Mouse (Mus musculus) heart, adult 2 months (tissue): ENCODE data around the gene 9830107B12Rik. TPM values are rescaled to one million over a fixed set of nuclear protein-coding genes. Genes with fewer than 3 reads are reported as not detected.
A peak's percentile ranks its signal among the peaks of the same experiment; 100 is the strongest.

ENCODE experiments used
- DNase-seq, 2 experiments: peaks; one replicate each; pipeline ENCODE4 v3.0.0; 2021
- H3K27ac ChIP-seq: fragments of 200-600 bp; 2 replicates; pipeline ENCODE4 v1.8.1; 2022
- H3K27me3 ChIP-seq: fragments of 200-500 bp; 2 replicates; pipeline ENCODE4 v1.6.1; 2012; ENCODE audit warnings: mild to moderate bottlenecking, low read length, inconsistent platforms, mixed read lengths; ENCODE audit not compliant: control insufficient read depth, insufficient read depth
- H3K36me3 ChIP-seq: fragments of 200-500 bp; 2 replicates; pipeline ENCODE4 v1.6.1; 2012; ENCODE audit warnings: low read length, inconsistent platforms; ENCODE audit not compliant: control insufficient read depth, insufficient read depth
- H3K4me1 ChIP-seq: fragments of 200-500 bp; 2 replicates; pipeline ENCODE4 v1.6.1; 2011; ENCODE audit warnings: low read length; ENCODE audit not compliant: control insufficient read depth, insufficient read depth
- H3K4me3 ChIP-seq: fragments of 200-600 bp; 2 replicates; pipeline ENCODE4 v1.8.1; 2022
- H3K79me2 ChIP-seq: fragments of 200-500 bp; replicated peaks from 2 replicates; pipeline ENCODE4 v1.6.1; 2012; ENCODE audit warnings: mild to moderate bottlenecking, inconsistent platforms, low read length, moderate library complexity, mixed read lengths; ENCODE audit not compliant: control insufficient read depth, insufficient read depth
- H3K9ac ChIP-seq: fragments of 200-500 bp; 2 replicates; pipeline ENCODE4 v1.6.1; 2012; ENCODE audit warnings: low read depth, mild to moderate bottlenecking, control low read depth, inconsistent platforms, low read length, mixed read lengths
- CTCF ChIP-seq: fragments of 200-600 bp; IDR thresholded peaks from 2 replicates; pipeline ENCODE4 v1.8.1; 2022; ENCODE audit warnings: antibody characterized with exemption, mild to moderate bottlenecking, moderate library complexity
- EP300 ChIP-seq: fragments of 200-500 bp; IDR thresholded peaks from 2 replicates; pipeline ENCODE4 v1.6.1; 2011; ENCODE audit warnings: low read depth, low read length, control low read depth; ENCODE audit not compliant: insufficient read depth
- POLR2A ChIP-seq: fragments of 200-500 bp; IDR thresholded peaks from 2 replicates; pipeline ENCODE4 v1.6.1; 2011; ENCODE audit warnings: mild to moderate bottlenecking, low read depth, low read length, control low read depth; ENCODE audit not compliant: insufficient read depth
- WGBS: fragments of 180-500 bp; shearing (Covaris S2); methylation state at CpG from one replicate; pipeline ENCODE4 v1.1.7; 2018; 5-methylcytosine and 5-hydroxymethylcytosine counted together
- intact Hi-C: fragments of 180-260 bp; cut with DNase I; formaldehyde crosslinking; loops from one replicate; pipeline ENCODE4 v1.15.1; 2025
- polyA plus RNA-seq: library from polyadenylated mRNA; depleted of rRNA; stranded (reverse); fragments of >200 nt; gene quantifications from 2 replicates; pipeline ENCODE4 v1.2.3, GENCODE M21; 2012
- total RNA-seq, 2 experiments: library from RNA; stranded (reverse); gene quantifications; 2 replicates each; pipeline ENCODE4 v1.2.3; 2021

Gene 9830107B12Rik
- total and polyA plus RNA-seq, 3 experiments: 0.08 TPM; not detected in 2

DNA sequence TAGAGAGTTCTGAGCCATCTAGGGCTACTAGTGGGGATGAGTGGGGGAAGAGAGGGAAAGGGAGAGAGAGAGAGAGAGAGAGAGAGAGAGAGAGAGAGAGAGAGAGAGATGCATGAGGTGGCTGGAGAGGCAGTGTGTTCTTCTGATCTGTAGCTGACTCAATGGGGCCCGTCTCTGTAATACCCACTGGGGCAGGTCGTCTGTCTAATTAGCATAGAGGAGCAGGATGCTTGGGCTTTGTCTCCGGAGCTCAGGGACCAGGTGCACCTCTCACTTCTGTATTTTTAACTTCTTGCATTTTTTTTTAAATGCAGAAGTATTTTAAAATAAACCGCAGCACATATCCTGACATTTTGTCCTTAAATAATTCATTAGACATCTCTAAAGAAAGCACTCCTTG lies 38.7 kb downstream of the 9830107B12Rik start:
- whole genome bisulfite sequencing: 57% methylated on average over 4 of the region's 4 CpGs
- Histone ChIP-seq H3K79me2 (no peaks in the 10 kb centered on the region), H3K27me3 (no peaks in the 10 kb centered on the region), H3K9ac (no peak overlapping the region), H3K4me1 (no peaks in the 10 kb centered on the region), H3K27ac (no peak overlapping the region), H3K36me3 (no peaks in the 10 kb centered on the region), H3K4me3 (no peak overlapping the region)
- TF ChIP-seq EP300: no peak
- TF ChIP-seq POLR2A: no peak
- no peak for DNase-seq
- intact Hi-C loops: loop anchor here (10.0 kb wide), 1 partner anchor 227 kb away; no protein-coding TSS in a partner anchor

- WGBS: 15% methylated on average over 20 of the region's 21 CpGs
- DNase-seq: peak; percentile 84 to 85
- H3K79me2 ChIP-seq: no peaks in the 10 kb centered on the region
- TF ChIP-seq POLR2A (no peak), CTCF (peak; percentile 73), EP300 (peak; percentile 71)
- intact Hi-C loops: loop anchor here (1.0 to 10.0 kb wide), 3 partner anchors 227 to 308 kb away; no protein-coding TSS in a partner anchor
- no peak overlapping the region for H3K9ac ChIP-seq
- no peak overlapping the region for H3K4me3 ChIP-seq
- H3K4me1 ChIP-seq: 0 out of 2 replicates have a peak, but pooled peaks cover 2% of the 10 kb centered on the region
- no peak overlapping the region for H3K27ac ChIP-seq
- peaks cover 9% of the 10 kb centered on the region for H3K27me3 ChIP-seq
- H3K36me3 ChIP-seq: no peaks in the 10 kb centered on the region
Measured at GRCm38 (mm10) chr17:48100441-48101417, 45.3 kb downstream of the 9830107B12Rik start.

DNA sequence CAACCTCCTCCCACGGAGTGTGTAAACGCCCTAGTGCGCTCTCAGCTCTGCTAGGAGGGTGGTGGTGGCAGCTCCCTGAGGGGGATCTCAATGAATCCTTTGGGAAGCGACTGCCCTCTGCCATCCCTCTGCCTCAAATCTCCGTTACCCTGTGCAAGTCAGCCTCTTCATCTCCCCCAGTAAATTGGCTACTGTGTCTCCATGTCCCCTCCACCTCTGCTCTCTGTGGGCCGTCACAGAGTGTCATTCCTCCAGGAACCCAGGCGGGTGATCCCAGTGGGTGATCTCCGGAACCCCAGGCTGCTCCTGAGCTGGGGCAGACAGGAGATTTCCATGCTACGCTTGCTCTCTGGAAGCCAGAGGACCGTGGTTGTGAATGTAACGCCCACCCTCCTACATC lies 46.8 kb downstream of the 9830107B12Rik start:
- H3K27me3 ChIP-seq: peaks cover 9% of the 10 kb centered on the region
- H3K36me3 ChIP-seq: no peaks in the 10 kb centered on the region
- H3K4me3 ChIP-seq: no peak overlapping the region
- no peak for TF ChIP-seq POLR2A
- no peak for TF ChIP-seq CTCF
- TF ChIP-seq EP300: no peak
- H3K4me1 ChIP-seq: 0 out of 2 replicates have a peak, but pooled peaks cover 2% of the 10 kb centered on the region
- intact Hi-C loops: loop anchor here (10.0 kb wide), 1 partner anchor 195 kb away; no protein-coding TSS in a partner anchor
- WGBS: 21% methylated on average over 11 of the region's 11 CpGs
- no peak overlapping the region for H3K9ac ChIP-seq
- no peaks in the 10 kb centered on the region for H3K79me2 ChIP-seq
- DNase-seq: no peak
- H3K27ac ChIP-seq: no peak overlapping the region

DNA sequence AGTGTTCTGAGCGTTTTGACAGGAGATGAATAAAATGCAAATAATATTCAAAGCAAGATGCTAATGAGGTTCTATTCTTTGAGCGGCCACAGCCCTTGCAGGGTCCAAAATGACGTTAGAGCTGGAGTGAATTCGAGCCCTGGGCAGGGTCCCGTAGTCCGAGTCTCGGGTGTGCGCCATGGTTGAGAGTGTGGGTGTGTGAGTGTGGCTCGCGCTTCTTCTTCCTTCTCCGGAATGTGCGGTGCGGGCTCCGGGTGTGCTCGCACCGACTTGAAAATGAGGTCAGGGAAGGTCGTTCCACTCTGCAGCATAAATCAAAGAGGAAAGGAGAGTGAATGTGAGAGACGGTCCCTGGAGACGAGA lies 47.6 kb downstream of the 9830107B12Rik start:
- 1% methylated on average over 19 of the region's 19 CpGs for WGBS
- no peak overlapping the region for H3K4me3 ChIP-seq
- H3K27me3 ChIP-seq: peaks cover 9% of the 10 kb centered on the region
- TF ChIP-seq CTCF: no peak
- H3K9ac ChIP-seq: no peak overlapping the region
- H3K36me3 ChIP-seq: no peaks in the 10 kb centered on the region
- 0 out of 2 replicates have a peak, but pooled peaks cover 2% of the 10 kb centered on the region for H3K4me1 ChIP-seq
- intact Hi-C loops: loop anchor here (10.0 kb wide), 1 partner anchor 194 kb away; no protein-coding TSS in a partner anchor
- H3K27ac ChIP-seq: no peak overlapping the region
- DNase-seq: peak in 1 of 2 experiments; percentile 23
- H3K79me2 ChIP-seq: no peaks in the 10 kb centered on the region

DNA sequence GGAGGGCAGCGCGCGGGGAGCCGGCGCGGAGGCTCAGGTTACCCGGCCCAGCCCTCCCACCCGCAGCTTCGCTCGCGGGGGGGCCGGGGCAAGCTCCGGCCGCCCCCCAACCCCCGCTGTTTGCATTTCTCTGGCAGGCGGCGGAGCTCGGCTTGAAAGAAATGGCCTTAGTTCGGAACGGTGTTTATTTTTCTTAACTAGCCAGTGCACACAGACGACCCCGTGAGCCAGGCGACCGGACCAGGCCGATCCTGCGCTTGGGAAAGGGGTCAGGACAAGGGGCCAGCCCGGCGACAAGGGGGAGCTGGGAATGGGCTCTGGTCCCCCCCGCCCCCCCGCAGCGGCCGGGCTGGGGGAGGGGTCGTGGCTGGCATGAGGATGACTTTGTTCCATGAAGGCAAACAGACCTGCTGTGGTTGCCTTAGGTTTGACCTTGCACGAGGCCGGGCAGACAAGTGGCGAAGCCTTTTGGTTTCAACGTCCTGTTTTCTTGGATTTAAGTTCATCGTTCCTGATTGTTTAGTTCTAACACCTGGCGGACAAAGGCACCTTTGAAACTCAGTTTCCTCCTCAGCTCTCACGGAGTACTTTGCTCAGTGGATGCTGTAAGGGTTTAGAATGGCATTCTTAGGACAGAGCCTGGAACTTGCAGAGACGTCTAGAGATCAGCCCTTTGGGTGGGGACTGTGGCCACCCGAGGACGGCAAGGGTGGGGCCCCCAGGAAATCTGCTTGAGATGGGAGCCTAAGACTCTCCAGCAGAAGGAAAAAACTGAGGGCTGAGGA lies 48.1 kb downstream of the 9830107B12Rik start:
- 3% methylated on average over 32 of the region's 43 CpGs for WGBS
- Histone ChIP-seq H3K27ac (no peak overlapping the region), H3K79me2 (no peaks in the 10 kb centered on the region), H3K9ac (no peak overlapping the region), H3K36me3 (no peaks in the 10 kb centered on the region), H3K4me3 (peak overlapping the region; percentile 2; the same call in 1 of the 2 replicates), H3K4me1 (0 out of 2 replicates have a peak, but pooled peaks cover 2% of the 10 kb centered on the region), H3K27me3 (peaks cover 9% of the 10 kb centered on the region)
- TF ChIP-seq EP300 (no peak), CTCF (no peak)
- DNase-seq: no peak
- intact Hi-C loops: loop anchor here (10.0 kb wide), 1 partner anchor 193 kb away; no protein-coding TSS in a partner anchor
